In genomic region chrX:74023188-74024049, GRCm38 (mm10) we compare ENCODE assay signal across 8 mouse cellular contexts. TPM values are rescaled to one million over a fixed set of nuclear protein-coding genes. Genes with fewer than 3 reads are reported as not detected.
DNase-seq lines count a peak whose midpoint lies in the region; ATAC-seq and TF ChIP-seq lines count a peak whose summit lies in the region.

Gene Irak1 (minus strand): TSS chrX:74023918.

- H3K9ac ChIP-seq in CH12.LX (ENCODE audit: insufficient read depth, low read depth): peak within 1 kb of the TSS; percentile 98
- H3K9ac ChIP-seq in forebrain, embryonic 11.5 days (ENCODE audit: low read length): peak within 1 kb of the TSS; percentile 87
- peak within 1 kb of the TSS; percentile 71 for H3K9ac ChIP-seq in heart, embryonic 15.5 days
- H3K9ac ChIP-seq in liver, embryonic 13.5 days: peak within 1 kb of the TSS; percentile 88
- H3K9ac ChIP-seq in stomach, embryonic 14.5 days (replicated peaks; ENCODE audit: low read depth, low read length): peak within 1 kb of the TSS; percentile 67

- no peaks in the 10 kb centered on the region for H3K27me3 ChIP-seq in CH12.LX (replicated peaks)
- no peaks in the 10 kb centered on the region for H3K27me3 ChIP-seq in forebrain, embryonic 11.5 days (ENCODE audit: control insufficient read depth, insufficient read depth, low read length)
- no peaks in the 10 kb centered on the region for H3K27me3 ChIP-seq in heart, embryonic 15.5 days
- no peaks in the 10 kb centered on the region for H3K27me3 ChIP-seq in liver, embryonic 13.5 days
- H3K27me3 ChIP-seq in stomach, embryonic 14.5 days (ENCODE audit: control insufficient read depth, insufficient read depth, low read length): no peaks in the 10 kb centered on the region

- TF ChIP-seq CTCF in CH12.LX (conservative IDR thresholded peaks at IDR 0.05 in 1 of 2, IDR thresholded peaks at IDR 0.05 in 1 of 2; ENCODE audit: low read depth in 2 of 2, low read length in 2 of 2): peak in 1 of 2 experiments; percentile 73; a peak in 2 of 4 replicates

- DNase-seq in CH12.LX (ENCODE audit: extremely low read depth): peak; percentile 56
- DNase-seq in c-Kit-positive CD71-negative TER-119-negative erythroid progenitor cells, embryonic 14.5 days (ENCODE audit: low read depth): peak; percentile 62
- DNase-seq in forebrain, embryonic 11.5 days (ENCODE audit: low spot score): peak; percentile 88
- peak; percentile 84 for DNase-seq in kidney, postnatal 14 days
- peak; percentile 71 for DNase-seq in liver, embryonic 13.5 days
- DNase-seq in natural killer cell, adult 2 months (ENCODE audit: low spot score in 2 of 2): peak; percentile 70 to 81

- H3K79me2 ChIP-seq in CH12.LX (replicated peaks; ENCODE audit: control insufficient read depth, extremely low read depth, insufficient read depth, poor library complexity, severe bottlenecking): peaks cover 6% of the 10 kb centered on the region; the same call in 1 of the 2 replicates

- peaks cover 30 to 37% of the 10 kb centered on the region in 2 experiments for H3K36me3 ChIP-seq in CH12.LX (replicated peaks in 1 of 2; ENCODE audit: control insufficient read depth in 1 of 2, insufficient read depth in 1 of 2, low read length in 1 of 2)
- no peaks in the 10 kb centered on the region for H3K36me3 ChIP-seq in forebrain, embryonic 11.5 days (ENCODE audit: control insufficient read depth, insufficient read depth, low read length)
- no peaks in the 10 kb centered on the region for H3K36me3 ChIP-seq in heart, embryonic 15.5 days
- H3K36me3 ChIP-seq in liver, embryonic 13.5 days: peaks cover 30% of the 10 kb centered on the region
- no peaks in the 10 kb centered on the region; the same call in 1 of the 2 replicates for H3K36me3 ChIP-seq in stomach, embryonic 14.5 days (ENCODE audit: control insufficient read depth, insufficient read depth, low read length)

- peak; percentile 41 for TF ChIP-seq RAD21 in CH12.LX (IDR thresholded peaks at IDR 0.05; ENCODE audit: low read depth, low read length)

- H3K4me3 ChIP-seq in CH12.LX (replicated peaks in 1 of 3; ENCODE audit: low read depth in 2 of 3, low read length in 2 of 3, poor library complexity in 1 of 3): peak within 1 kb of the TSS; percentile 73 to 99 (median 75)
- H3K4me3 ChIP-seq in forebrain, embryonic 11.5 days (ENCODE audit: low read depth, low read length): peak within 1 kb of the TSS; percentile 53
- H3K4me3 ChIP-seq in heart, embryonic 15.5 days: peak within 1 kb of the TSS; percentile 71
- H3K4me3 ChIP-seq in liver, embryonic 13.5 days (replicated peaks): peak within 1 kb of the TSS; percentile 73
- peak within 1 kb of the TSS; percentile 53 for H3K4me3 ChIP-seq in stomach, embryonic 14.5 days (ENCODE audit: low read depth, low read length)

- H3K9me3 ChIP-seq in CH12.LX (replicated peaks; ENCODE audit: low read length): no peaks in the 10 kb centered on the region
- H3K9me3 ChIP-seq in forebrain, embryonic 11.5 days (ENCODE audit: control insufficient read depth, low read length): no peaks in the 10 kb centered on the region
- H3K9me3 ChIP-seq in heart, embryonic 15.5 days (replicated peaks): no peaks in the 10 kb centered on the region
- H3K9me3 ChIP-seq in liver, embryonic 13.5 days (replicated peaks): no peaks in the 10 kb centered on the region
- H3K9me3 ChIP-seq in stomach, embryonic 14.5 days (ENCODE audit: control insufficient read depth, low read depth, low read length): no peaks in the 10 kb centered on the region

- 21% methylated on average over 67 of the region's 72 CpGs for WGBS in forebrain, embryonic 11.5 days
- 15% methylated on average over 59 of the region's 72 CpGs for WGBS in heart, embryonic 15.5 days
- 15% methylated on average over 71 of the region's 72 CpGs for WGBS in liver, embryonic 13.5 days (ENCODE audit: insufficient replicate concordance)
- 17% methylated on average over 56 of the region's 72 CpGs for WGBS in stomach, embryonic 14.5 days

- ATAC-seq in forebrain, embryonic 11.5 days (replicated peaks; ENCODE audit: low FRiP score): peak; percentile 91
- peak; percentile 89 for ATAC-seq in heart, embryonic 15.5 days (replicated peaks; ENCODE audit: insufficient number of reproducible peaks, insufficient read depth, low FRiP score, low read depth)
- peak; percentile 88 for ATAC-seq in liver, embryonic 13.5 days (ENCODE audit: low read depth)
- peak; percentile 84 for ATAC-seq in stomach, embryonic 14.5 days (ENCODE audit: insufficient number of reproducible peaks, insufficient read depth, low FRiP score, low read depth)

- peaks cover 0 to 23% of the 10 kb centered on the region in 2 experiments; a peak in 2 of 4 replicates for H3K4me1 ChIP-seq in CH12.LX (ENCODE audit: control insufficient read depth in 1 of 2, insufficient read depth in 2 of 2)
- no peaks in the 10 kb centered on the region for H3K4me1 ChIP-seq in forebrain, embryonic 11.5 days (replicated peaks; ENCODE audit: control insufficient read depth, insufficient read depth, low read length)
- H3K4me1 ChIP-seq in heart, embryonic 15.5 days (replicated peaks): peaks cover 7% of the 10 kb centered on the region
- H3K4me1 ChIP-seq in liver, embryonic 13.5 days (replicated peaks): peaks cover 22% of the 10 kb centered on the region
- H3K4me1 ChIP-seq in stomach, embryonic 14.5 days (ENCODE audit: control insufficient read depth, insufficient read depth, low read length): no peaks in the 10 kb centered on the region

- in situ Hi-C loops in CH12.LX (cut with MboI; ENCODE audit: low pct_ligation_motif_present, low pct_unique_long_range_greater_than_20kb, low sequenced_read_pairs): no loop called here

- peak within 1 kb of the TSS; percentile 65 for H3K27ac ChIP-seq in CH12.LX (ENCODE audit: insufficient read depth, low read depth)
- peak within 1 kb of the TSS; percentile 53; the same call in 1 of the 2 replicates for H3K27ac ChIP-seq in forebrain, embryonic 11.5 days (ENCODE audit: low read depth, low read length)
- H3K27ac ChIP-seq in heart, embryonic 15.5 days: peak within 1 kb of the TSS; percentile 83
- H3K27ac ChIP-seq in liver, embryonic 13.5 days: peak within 1 kb of the TSS; percentile 85
- peak within 1 kb of the TSS; percentile 33; the same call in 1 of the 2 replicates for H3K27ac ChIP-seq in stomach, embryonic 14.5 days (ENCODE audit: low read length)

- peak; percentile 70 for TF ChIP-seq POLR2A in CH12.LX (IDR thresholded peaks at IDR 0.05; ENCODE audit: low read depth, low read length)

- peak within 1 kb of the TSS; percentile 57 for H3K4me2 ChIP-seq in CH12.LX (ENCODE audit: insufficient read depth, low read depth, poor library complexity, severe bottlenecking)
- peak within 1 kb of the TSS; percentile 64 for H3K4me2 ChIP-seq in forebrain, embryonic 11.5 days (ENCODE audit: low read depth, low read length, severe bottlenecking)
- peak within 1 kb of the TSS; percentile 68 for H3K4me2 ChIP-seq in heart, embryonic 15.5 days
- H3K4me2 ChIP-seq in liver, embryonic 13.5 days: peak within 1 kb of the TSS; percentile 78
- H3K4me2 ChIP-seq in stomach, embryonic 14.5 days (replicated peaks; ENCODE audit: low read depth, low read length): peak within 1 kb of the TSS; percentile 58

- no peak for TF ChIP-seq EP300 in CH12.LX (IDR thresholded peaks at IDR 0.05; ENCODE audit: low read length)

- dilution Hi-C loops in CH12.LX (cut with MboI; ENCODE audit: extremely low pct_ligation_motif_present, extremely low pct_unique_long_range_greater_than_20kb, low sequenced_read_pairs): no loop called here

TF ChIP-seq in CH12.LX, 34 proteins besides CTCF, POLR2A, EP300 and RAD21:
- no peak; the same call in 1 of the 2 replicates for TF ChIP-seq ZMIZ1 (IDR thresholded peaks at IDR 0.05; ENCODE audit: low read depth, low read length)
- no peak for TF ChIP-seq POLR2AphosphoS2 (IDR thresholded peaks at IDR 0.05; ENCODE audit: low read depth, low read length)
- TF ChIP-seq TCF12 (IDR thresholded peaks at IDR 0.05; ENCODE audit: low read depth, low read length): no peak
- TF ChIP-seq KAT2A (IDR thresholded peaks at IDR 0.05; ENCODE audit: insufficient replicate concordance, low read length): no peak
- TF ChIP-seq SMC3 (IDR thresholded peaks at IDR 0.05; ENCODE audit: low read depth, low read length): peak; percentile 53; the same call in 1 of the 2 replicates
- no peak for TF ChIP-seq GABPA (IDR thresholded peaks at IDR 0.05; ENCODE audit: insufficient replicate concordance, low read depth, low read length)
- TF ChIP-seq ZC3H11A (IDR thresholded peaks at IDR 0.05; ENCODE audit: low read depth, low read length): no peak
- no peak for TF ChIP-seq CHD1 (IDR thresholded peaks at IDR 0.05; ENCODE audit: low read depth, low read length)
- no peak for TF ChIP-seq MAFK (IDR thresholded peaks at IDR 0.05; ENCODE audit: insufficient replicate concordance, low read length)
- TF ChIP-seq HCFC1 (IDR thresholded peaks at IDR 0.05; ENCODE audit: low read depth, low read length): peak; percentile 73

RNA-seq across cellular contexts. Expression of gene Irak1, which starts in this region (rescaled TPM):
- total RNA-seq in CH12.LX (2012; rRNA removed) (38.8 and 40.0 TPM in 2 replicates), CH12.LX (2014; rRNA removed) (25.3 and 27.7 TPM in 2 replicates)
- polyA plus RNA-seq in CH12.LX (2012; ENCODE audit: insufficient read length, low read depth): 63.1 and 77.8 TPM in 2 replicates
- polyA plus RNA-seq in forebrain, embryonic 11.5 days (2014; fragmentation: Nextera tagmentation; extraction: Ambion mirVana): 49.1 and 56.7 TPM in 2 replicates
- polyA plus RNA-seq in heart, embryonic 15.5 days (2015; fragmentation: Nextera tagmentation; extraction: Ambion mirVana): 41.4 and 57.9 TPM in 2 replicates
- polyA plus RNA-seq in liver, embryonic 13.5 days (2015; fragmentation: Nextera tagmentation; extraction: Ambion mirVana): 25.0 and 27.7 TPM in 2 replicates
- 52.7 and 58.5 TPM in 2 replicates for polyA plus RNA-seq in stomach, embryonic 14.5 days (2014; fragmentation: Nextera tagmentation; extraction: Ambion mirVana)

Comparison
In these comparisons a context has a peak if more than half of its experiments do, and no peak if none do; other contexts are left out.
1. Peak in every context shown above with its lines: DNase-seq, ATAC-seq, H3K4me3 ChIP-seq and H3K27ac ChIP-seq.
2. H3K27ac ChIP-seq: peak in every context shown above with its lines; median percentile 85 in liver, embryonic 13.5 days; 83 in heart, embryonic 15.5 days; 65 in CH12.LX; 53 in forebrain, embryonic 11.5 days; 33 in stomach, embryonic 14.5 days.